Mouse (Mus musculus): Measurements from ENCODE around the gene 2810408A11Rik.
"Not testable (repeated sequence)": the region's sequence is repeated elsewhere in the genome, so short reads cannot be mapped to it uniquely, and the experiment has no call there.

2810408A11Rik gene

GRCm38 (mm10) chr11:69930967-69931537, 30.3 kb upstream of the 2810408A11Rik start:
- DNase-seq = no peak

DNA sequence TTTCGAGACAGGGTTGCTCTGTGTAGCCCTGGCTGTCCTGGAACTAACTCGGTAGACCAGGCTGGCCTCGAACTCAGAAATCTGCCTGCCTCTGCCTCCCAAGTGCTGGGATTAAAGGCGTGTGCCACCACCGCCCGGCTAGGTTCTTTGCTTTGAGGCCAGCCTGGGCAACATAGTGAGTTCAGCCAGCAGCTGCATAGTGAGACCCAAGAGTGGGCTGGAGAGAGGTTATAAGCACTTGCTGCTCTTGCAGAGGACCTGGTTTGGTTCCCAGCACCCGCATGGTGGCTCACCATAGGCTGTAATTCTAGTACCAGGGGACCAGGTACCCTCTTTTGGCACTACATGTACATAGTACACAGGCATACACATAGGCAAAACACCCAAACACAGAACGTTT, 29.4 kb upstream of the 2810408A11Rik start:
- DNase-seq = not testable (repeated sequence)

GRCm38 (mm10) chr11:69929712-69930111, 28.9 kb upstream of the 2810408A11Rik start:
- DNase-seq = no peak

GRCm38 (mm10) chr11:69927501-69927900, 26.7 kb upstream of the 2810408A11Rik start:
- no peak for DNase-seq

DNA sequence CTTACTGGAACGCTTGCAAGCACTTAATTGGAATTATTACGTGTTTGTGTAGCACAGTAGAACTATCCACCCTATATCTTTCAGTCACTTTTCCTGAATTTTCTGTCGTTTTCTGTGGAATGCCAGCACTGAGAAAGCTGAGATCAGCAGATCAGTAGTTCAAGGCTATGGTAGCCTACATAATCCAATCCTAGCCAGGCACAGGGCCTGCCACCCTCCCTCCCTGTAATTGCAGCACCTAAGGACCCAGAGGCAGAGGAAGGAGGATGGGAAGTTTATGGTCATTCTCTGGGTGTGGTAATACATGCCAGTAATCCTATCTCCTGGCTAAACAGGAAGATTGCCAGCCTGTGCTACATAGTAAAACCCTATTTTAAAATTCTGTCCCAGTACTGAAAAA, 22.0 kb upstream of the 2810408A11Rik start:
- no peak for DNase-seq

- DNase-seq = peak; percentile 42
Observed at GRCm38 (mm10) chr11:69922012-69922756, 21.4 kb upstream of the 2810408A11Rik start.

DNA sequence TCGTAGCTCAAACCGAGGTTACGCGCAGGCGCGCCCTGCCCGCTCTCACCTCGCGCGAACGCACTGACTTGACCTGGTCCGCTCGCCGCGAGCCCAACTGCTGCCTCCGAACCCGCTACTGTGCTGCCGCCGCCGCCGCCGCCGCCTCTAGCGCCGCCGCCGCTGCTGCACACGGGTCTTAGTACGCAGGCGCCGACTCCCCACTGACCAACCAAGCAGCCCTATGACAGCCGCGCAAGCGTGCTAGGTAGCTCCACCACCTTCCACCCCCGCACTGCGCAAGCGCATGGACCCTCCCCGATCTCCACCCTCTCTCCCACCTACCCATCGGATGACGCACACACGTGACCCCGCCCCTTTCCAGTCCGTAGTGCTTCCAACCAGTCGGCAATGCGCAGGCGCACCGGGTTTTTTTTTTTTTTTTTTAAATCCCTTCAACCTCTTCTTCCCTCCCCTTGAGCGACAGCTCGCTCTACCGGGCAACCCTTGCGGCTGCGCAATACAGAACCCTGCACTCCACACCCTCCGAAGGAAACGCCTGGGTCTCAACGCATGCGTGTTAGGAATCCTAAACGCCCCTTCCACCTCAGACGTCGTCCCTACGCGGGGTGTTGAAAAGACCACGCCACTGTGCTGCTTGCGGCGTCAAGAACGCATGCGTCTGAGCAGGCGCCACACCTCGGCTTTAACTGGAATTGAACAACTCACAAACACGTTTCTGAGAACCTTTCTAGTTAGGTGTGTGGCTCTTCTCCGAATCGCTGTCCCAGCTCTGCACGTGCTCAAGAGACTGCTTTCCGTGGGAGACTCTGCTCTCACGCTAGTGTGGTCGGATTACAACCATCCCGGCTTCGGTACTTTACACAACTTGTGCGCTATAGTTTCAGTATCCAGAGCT, 20.6 kb upstream of the 2810408A11Rik start, which contains the start of gene Eif5a:
Gene Eif5a (minus strand): TSS at position 845 of the 898 bp plus-strand sequence.
- peak; percentile 100 for DNase-seq

GRCm38 (mm10) chr11:69920266-69921031, 19.7 kb upstream of the 2810408A11Rik start:
- DNase-seq = peak; percentile 69

DNA sequence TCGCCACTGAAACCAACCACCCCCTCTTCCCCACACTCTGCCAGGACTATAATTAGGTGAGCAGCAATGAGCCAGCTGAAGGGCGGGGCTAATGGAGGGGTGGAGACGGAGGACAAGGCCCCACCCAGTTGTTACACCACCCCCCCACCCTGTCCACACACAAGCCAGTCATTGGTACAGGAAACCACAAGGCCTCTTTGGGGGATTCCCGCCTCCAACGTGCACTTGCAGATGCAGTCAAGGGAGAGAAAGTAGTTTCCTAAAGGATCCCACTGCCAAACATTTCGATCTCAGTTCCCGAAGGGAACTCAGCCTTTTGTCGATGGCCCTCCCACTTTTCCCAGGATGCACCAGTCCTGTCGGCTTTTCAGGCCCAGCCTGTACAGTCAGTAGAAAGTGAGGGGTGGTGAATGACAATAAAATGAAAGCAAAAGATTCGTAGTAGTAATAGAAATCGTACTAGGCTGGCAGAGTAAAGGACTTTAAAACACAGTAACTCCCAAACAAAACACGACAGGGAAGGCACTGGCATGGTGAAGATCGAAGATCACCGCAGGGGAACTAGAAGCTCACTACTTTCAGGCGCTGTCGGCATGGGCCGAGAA, 19.0 kb upstream of the 2810408A11Rik start:
- peak; percentile 90 for DNase-seq

GRCm38 (mm10) chr11:69919053-69919452, 18.3 kb upstream of the 2810408A11Rik start:
- no peak for DNase-seq

- DNase-seq = no peak
Observed at GRCm38 (mm10) chr11:69918118-69918517, 17.3 kb upstream of the 2810408A11Rik start.

GRCm38 (mm10) chr11:69917379-69917948, 16.7 kb upstream of the 2810408A11Rik start:
- no peak for DNase-seq

DNA sequence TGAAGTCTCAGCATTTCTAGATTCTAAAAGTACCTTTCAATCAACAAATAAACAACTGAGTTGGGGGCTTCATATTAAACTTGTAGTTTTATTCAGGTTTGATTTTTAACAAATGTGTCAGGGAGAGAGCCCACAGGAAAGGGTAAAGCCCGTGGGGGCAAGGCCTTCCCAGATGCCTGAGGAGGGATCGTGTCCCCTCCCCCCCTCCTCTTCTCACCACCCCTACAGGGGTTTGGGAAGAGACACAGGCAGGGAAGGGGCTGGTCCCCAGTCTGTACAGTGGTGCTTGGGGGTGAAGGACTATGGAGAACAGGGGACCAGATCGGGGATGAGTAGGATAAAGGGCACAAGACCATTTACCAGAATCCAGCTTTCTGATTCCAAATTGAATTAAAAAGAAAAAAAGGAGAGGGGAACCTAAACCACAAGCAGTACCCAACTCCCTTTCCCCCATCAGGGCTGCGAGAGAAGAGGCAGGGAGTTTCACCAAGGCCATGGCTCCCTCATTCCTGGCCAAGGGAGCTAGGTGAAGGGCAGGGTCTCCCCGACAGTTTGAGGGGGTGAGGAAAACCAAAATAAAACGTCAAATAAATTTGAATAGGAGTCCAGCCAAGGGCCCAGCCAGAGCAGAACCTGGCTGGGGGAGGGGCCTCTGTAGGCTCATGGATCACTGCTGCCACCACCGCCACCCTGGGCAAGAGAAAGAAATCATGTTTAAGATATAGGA, 16.0 kb upstream of the 2810408A11Rik start:
- not testable (repeated sequence) for DNase-seq

DNA sequence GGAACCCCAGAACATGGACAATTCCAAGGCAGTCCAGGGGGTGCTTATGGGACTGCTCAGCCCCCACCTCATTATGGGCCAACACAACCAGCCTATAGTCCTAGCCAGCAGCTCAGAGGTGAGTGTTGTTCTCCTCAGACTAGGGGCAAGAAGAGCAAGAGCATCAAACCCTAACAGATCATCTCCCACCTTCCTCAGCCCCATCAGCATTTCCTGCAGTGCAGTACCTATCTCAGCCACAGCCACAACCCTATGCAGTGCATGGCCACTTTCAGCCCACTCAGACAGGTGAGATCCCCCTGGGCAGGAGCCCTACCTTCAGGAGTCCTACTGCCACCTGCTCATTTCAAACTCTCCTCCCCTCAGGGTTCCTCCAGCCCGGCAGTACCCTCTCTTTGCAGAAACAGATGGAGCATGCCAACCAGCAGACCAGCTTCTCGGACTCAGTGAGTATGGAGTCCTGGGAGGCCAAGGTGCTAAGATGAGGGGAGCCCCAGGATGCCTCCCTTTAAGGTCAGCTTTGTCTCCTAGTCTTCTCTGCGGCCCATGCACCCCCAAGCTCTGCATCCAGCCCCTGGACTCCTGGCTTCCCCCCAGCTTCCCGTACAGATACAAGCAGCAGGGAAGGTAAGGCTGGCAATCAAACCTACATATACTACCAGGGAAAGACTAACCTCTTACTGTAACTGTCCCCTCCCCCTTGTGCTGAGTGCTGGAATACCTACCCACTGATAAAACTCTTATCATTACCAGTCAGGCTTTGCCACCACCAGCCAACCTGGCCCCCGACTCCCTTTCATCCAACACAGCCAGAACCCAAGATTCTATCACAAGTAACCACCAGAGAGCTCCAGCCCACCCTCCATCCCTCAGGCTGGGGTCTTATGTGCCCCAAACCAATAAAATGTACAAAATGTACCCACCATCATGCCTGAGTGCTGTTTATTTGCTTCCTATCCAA, 15.2 kb upstream of the 2810408A11Rik start:
- DNase-seq = no peak

GRCm38 (mm10) chr11:69914917-69915430, 14.2 kb upstream of the 2810408A11Rik start:
- DNase-seq = no peak

GRCm38 (mm10) chr11:69914372-69914764, 13.6 kb upstream of the 2810408A11Rik start:
- no peak for DNase-seq

GRCm38 (mm10) chr11:69913554-69914371, 13.0 kb upstream of the 2810408A11Rik start, which contains the start of gene Gps2:
TSS of gene Gps2 (plus strand) at chr11:69913888.
- DNase-seq = peak; percentile 93

DNA sequence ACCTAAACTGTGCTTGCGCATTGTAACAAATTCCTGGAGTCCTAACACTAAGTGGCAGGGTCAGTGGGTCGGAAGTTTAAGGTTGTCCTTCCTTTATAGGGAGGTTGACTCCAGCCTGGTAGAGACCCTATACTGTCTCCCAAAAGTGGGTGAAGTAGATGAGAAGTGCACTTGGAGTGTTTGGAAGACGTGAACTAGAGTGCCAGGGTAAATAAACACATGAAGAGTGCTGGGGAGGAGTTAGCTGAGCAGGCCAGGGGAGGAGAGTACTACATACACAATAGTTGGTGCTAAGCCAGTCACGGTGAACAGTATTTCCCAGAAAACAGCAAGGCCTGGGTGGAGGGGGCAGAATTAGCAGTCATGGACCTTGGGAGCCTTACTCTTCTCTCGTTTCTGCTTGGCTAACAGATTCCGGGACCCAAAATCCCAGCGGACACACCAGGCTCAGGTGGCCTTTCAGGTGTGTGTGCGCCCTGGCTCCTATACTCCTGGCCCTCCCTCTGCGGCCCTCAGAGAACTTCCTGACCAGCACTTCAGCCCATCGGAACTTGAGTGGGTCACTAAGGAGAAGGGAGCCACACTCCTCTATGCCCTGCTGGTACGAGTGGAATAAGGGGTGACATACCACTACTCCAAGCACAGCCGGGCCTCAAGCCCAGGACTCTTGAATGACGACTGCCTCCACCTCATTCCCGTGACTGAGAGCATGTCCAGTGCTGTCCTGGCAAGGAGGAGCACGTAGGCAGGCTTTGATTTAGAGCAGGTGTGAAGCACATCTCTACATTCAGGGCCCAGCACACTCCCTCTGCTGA, 12.1 kb upstream of the 2810408A11Rik start:
- no peak for DNase-seq
